Mouse (Mus musculus) Muller cell, postnatal 12 days (primary cell): Measurements from ENCODE around the gene Camk2g.

Experiments used
- DNase-seq: peaks from one replicate; pipeline ENCODE4 v3.0.0-alpha.2; 2015; ENCODE audit errors: inconsistent ontology term

Camk2g gene

DNA sequence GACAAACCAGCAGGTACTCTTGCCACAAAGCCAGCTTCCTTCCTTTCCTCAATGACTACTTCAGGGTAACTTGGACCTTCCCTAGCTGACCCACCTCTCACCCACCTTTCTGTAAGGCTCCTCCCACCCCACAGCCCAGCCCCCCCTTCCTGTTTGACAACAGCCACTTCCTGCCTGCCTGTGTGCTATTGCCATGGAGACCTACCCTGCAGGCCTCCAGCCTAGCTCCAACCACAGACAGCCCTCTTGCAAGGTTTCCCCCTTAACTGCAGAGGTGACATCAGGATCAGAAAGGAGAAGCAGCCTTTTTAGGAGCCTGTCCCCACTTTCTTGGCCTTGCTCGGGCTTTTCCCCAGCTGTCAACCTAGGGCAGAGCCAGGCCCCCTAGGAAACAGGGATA, 8.7 kb downstream of the Camk2g start:
- DNase-seq = no peak

DNA sequence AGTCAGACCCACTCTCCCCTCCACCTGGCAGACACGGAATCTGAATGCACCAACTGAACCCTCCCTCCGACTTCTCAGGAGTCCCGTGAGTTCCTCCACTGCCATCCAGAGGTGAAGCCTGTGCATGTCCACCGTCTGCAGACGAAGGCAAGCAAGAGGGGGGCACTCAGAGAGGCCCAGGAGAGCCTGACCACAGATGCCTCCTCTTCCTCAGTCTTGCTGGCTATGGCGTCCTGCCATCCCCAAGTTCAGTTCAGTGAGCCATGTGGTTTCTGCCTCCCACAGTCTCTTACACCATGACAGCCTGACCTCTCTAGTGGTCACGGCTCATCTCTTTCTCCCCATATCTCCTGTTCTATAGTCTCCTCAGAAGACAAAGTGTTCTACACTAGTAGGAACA, 9.2 kb downstream of the Camk2g start:
- no peak for DNase-seq

- DNase-seq = no peak
Measured at GRCm38 (mm10) chr14:20783526-20783925, 10.4 kb downstream of the Camk2g start.

DNA sequence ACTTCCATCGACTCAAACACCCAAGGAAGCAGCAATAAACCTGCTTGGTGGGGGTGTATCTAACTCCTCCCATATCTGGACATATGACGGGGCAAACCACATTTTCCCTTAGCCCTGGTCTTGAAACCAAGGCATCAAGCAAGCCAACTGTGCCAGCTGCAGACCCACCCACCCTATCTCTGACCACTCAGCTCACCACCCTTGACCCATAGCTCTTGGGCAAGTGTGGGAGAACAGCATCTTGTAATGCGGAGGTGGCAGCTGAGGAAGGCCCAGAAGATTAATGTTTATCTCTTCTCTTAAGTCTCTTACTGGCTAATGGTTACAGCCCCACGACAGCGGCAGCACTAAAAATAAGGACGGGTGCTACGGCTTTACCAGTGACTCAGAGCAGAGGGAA, 11.0 kb downstream of the Camk2g start:
- no peak for DNase-seq

GRCm38 (mm10) chr14:20780217-20780616, 13.7 kb downstream of the Camk2g start:
- DNase-seq = no peak

GRCm38 (mm10) chr14:20778496-20778895, 15.4 kb downstream of the Camk2g start:
- no peak for DNase-seq

GRCm38 (mm10) chr14:20775661-20776060, 18.2 kb downstream of the Camk2g start:
- DNase-seq = peak; percentile 56

GRCm38 (mm10) chr14:20773410-20773809, 20.5 kb downstream of the Camk2g start:
- DNase-seq = no peak

GRCm38 (mm10) chr14:20772808-20773207, 21.1 kb downstream of the Camk2g start:
- DNase-seq = no peak

GRCm38 (mm10) chr14:20771941-20772340, 21.9 kb downstream of the Camk2g start:
- no peak for DNase-seq

DNA sequence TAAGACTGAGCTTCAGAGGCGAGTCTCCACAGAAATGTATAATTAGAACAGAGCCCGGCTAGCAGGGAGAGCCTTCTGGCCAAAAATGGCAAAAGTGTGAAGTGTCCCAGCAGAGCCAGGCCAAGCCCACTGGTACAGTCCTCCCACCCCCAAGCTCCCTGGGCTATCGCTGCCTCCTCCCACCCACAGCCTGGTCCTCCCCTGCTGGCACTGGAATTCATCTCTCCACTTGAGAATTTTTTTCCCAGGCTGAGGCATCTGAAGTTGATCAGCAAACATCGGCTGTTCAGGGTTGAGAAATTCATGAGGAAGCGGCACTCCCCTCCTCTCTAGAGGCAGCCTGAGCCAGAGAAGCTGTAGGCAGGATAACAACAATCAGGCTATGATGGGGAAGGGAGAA, 25.3 kb downstream of the Camk2g start:
- DNase-seq = peak; percentile 92

DNA sequence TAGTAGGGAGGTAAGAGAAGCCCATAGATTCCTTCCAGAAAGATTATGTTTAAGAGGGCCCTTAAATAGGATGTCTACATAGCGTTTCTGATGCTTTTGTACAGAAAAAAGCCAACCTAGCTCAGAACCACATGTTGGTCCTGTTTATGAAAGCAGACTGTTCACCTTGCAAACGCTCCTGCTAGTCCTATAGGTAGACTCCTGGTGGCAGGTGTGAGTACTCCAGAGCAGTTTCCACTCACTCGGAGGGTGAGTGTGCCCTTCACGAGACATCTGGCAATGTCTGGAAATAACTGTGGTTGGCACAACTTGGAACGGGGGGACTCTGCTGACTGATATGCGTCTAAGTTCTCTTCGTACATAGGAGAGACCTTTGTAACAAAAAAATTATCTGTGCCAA, 26.0 kb downstream of the Camk2g start:
- no peak for DNase-seq

- DNase-seq = peak; percentile 89
Measured at GRCm38 (mm10) chr14:20765642-20766258, 28.1 kb downstream of the Camk2g start.

- DNase-seq = no peak
Measured at GRCm38 (mm10) chr14:20764942-20765341, 28.9 kb downstream of the Camk2g start.

DNA sequence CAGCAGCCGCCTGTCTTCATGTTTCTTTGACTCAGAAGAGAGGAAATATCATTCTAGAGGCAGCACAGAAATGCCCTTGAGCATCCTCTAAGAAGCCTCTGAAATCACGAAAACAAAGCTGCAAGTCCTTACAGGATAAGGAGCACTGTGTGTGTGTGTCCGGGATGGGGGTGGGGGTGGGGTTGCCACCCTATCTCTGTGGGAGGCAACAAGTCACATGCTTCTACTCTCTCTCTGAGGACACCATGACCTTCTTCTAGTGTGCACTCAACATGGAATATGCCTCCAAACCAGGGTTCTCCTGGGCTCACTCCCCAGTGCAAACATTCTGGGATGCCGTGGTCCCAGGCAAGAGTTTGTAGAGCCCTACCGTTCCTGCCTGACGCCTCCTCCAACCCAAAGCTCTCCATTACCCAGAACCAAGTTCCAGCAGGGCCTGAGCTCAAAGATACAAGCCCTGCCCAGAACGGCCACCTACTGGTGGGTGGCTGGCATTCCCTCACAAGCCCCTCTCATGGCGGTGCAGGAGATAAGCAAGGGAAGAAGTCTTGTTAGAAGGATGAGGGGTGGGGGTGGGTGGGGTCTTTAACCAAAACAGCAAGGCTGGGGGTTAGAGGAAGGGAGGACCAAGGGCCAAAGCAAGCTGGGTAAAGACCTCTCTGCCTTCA, 35.0 kb downstream of the Camk2g start:
- no peak for DNase-seq

DNA sequence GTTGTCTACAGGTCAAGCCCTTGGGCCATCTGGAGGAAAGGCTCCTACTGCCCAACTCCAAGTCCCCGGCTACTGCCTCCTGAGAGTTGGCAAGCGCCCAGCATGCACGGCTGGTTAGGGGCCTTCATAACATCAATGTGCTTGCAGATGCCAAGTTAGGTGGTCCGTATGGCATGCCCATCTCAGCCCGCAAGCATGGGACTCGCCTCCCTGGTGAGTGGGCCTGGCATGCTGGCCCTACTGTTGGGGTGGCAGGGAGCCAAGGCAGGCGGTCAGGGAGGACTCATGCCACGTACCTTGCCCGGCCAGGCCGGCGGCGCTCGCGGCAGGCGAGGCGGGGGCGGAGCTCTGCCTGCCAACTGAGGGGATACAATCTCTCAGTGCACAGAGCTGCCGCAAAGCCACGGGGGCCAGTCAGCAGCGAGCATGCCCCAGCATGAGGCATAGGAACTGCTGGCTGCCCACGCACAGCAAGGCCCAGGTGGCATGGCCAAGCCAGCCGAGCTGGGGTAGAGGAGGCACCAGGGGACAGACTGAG, 36.4 kb downstream of the Camk2g start:
- no peak for DNase-seq

GRCm38 (mm10) chr14:20753792-20754191, 40.1 kb downstream of the Camk2g start:
- no peak for DNase-seq

- no peak for DNase-seq
Measured at GRCm38 (mm10) chr14:20750503-20750902, 43.4 kb downstream of the Camk2g start.

- no peak for DNase-seq
Measured at GRCm38 (mm10) chr14:20749494-20750051, 44.3 kb downstream of the Camk2g start.

GRCm38 (mm10) chr14:20748388-20748787, 45.5 kb downstream of the Camk2g start:
- no peak for DNase-seq

DNA sequence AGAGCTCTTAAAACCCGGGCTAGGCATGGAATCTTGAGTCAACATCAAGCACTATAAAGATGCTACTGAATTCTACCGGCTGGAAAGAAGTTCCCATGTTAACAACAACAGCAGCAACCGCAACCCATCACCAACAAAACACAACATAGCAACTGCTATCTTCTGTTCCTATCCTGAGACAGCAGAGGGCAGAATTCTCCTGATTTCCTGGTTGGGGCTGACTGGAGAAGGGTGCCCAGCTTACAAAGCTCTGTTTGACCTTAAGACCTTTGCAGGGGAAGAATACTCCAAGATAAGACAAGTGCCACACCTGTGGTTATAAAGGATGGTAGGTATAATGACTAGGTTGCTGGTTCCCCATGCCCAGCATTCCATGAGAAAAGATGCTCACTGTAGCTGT, 47.0 kb downstream of the Camk2g start:
- DNase-seq = no peak

DNA sequence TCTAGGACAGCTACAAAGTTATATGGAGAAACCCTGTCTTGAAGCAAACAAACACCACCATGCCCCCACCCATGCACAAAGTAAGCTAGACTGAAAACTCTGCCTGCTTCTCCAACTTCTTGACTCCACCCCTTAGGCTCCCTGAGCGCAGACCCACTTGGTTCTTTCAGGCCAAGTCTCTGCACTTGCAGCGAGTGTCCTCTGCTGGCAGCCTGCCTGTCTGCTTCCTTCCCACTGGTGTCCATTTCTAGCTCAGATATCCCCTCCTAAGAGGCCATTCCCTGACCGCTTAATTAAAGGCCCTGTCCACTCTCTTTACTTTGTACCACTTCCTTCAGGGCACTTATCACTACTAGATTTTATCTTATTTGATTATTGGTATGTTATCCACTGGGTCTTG, 50.3 kb downstream of the Camk2g start:
- no peak for DNase-seq

- DNase-seq = no peak
Measured at GRCm38 (mm10) chr14:20741301-20741700, 52.6 kb downstream of the Camk2g start.
